Mouse (Mus musculus) hindbrain, embryonic 11.5 days (tissue): ENCODE measurements around the gene BC005537. TPM values are rescaled to one million over a fixed set of nuclear protein-coding genes. Genes with fewer than 3 reads are reported as not detected.

ENCODE experiments used
- ATAC-seq: fragments of 200-750 bp; cut with Nextera tagmentation; 2 replicates; pipeline ENCODE4 v1.8.0; 2017; ENCODE audit warnings: mild to moderate bottlenecking, moderate TSS enrichment, moderate library complexity; ENCODE audit not compliant: low FRiP score
- DNase-seq: peaks from one replicate; pipeline ENCODE4 v3.0.0-alpha.2; 2015; ENCODE audit warnings: low spot score
- H3K27ac ChIP-seq: fragments of 300-500 bp; sonication (generic); 2 replicates; pipeline ENCODE4 v1.5.1; 2014; ENCODE audit warnings: mild to moderate bottlenecking, low read depth, low read length
- H3K27me3 ChIP-seq: fragments of 300-500 bp; sonication (generic); 2 replicates; pipeline ENCODE4 v1.6.1; 2014; ENCODE audit warnings: mild to moderate bottlenecking, low read length, moderate library complexity, mixed read lengths; ENCODE audit not compliant: control insufficient read depth, insufficient read depth
- H3K36me3 ChIP-seq: fragments of 300-500 bp; sonication (generic); 2 replicates; pipeline ENCODE4 v1.6.1; 2014; ENCODE audit warnings: mild to moderate bottlenecking, low read length, moderate library complexity, mixed read lengths; ENCODE audit not compliant: control insufficient read depth, insufficient read depth
- H3K4me1 ChIP-seq: fragments of 300-500 bp; sonication (generic); replicated peaks from 2 replicates; pipeline ENCODE4 v1.6.1; 2014; ENCODE audit warnings: low read length, mixed read lengths; ENCODE audit not compliant: control insufficient read depth, insufficient read depth
- H3K4me2 ChIP-seq: fragments of 300-500 bp; sonication (generic); replicated peaks from 2 replicates; pipeline ENCODE4 v1.6.1; 2014; ENCODE audit warnings: mild to moderate bottlenecking, low read depth, low read length
- H3K4me3 ChIP-seq: fragments of 300-500 bp; sonication (generic); 2 replicates; pipeline ENCODE4 v1.5.1; 2014; ENCODE audit warnings: low read depth, low read length
- H3K9ac ChIP-seq: fragments of 300-500 bp; sonication (generic); 2 replicates; pipeline ENCODE4 v1.6.1; 2014; ENCODE audit warnings: low read depth, low read length
- H3K9me3 ChIP-seq: fragments of 300-500 bp; sonication (generic); 2 replicates; pipeline ENCODE4 v1.6.1; 2016; ENCODE audit warnings: low read length; ENCODE audit not compliant: control insufficient read depth
- WGBS: fragments of 180-500 bp; shearing (Covaris S2); extraction: QIAGEN DNeasy Blood & Tissue Kit; methylation state at CpG from one replicate; pipeline ENCODE4 v1.1.7; 2014; 5-methylcytosine and 5-hydroxymethylcytosine counted together
- polyA plus RNA-seq: library from polyadenylated mRNA; unstranded; fragments of >200 nt; fragmentation: Nextera tagmentation; extraction: Ambion mirVana; gene quantifications from 2 replicates; pipeline ENCODE4 v1.2.1, GENCODE M21; 2014

The BC005537 gene
- polyA plus RNA-seq, 1 experiment from 2014 or later, result 39.7 TPM

GRCm38 (mm10) chr13:24792411-24793045 lies 8.9 kb upstream of the BC005537 start:
- Histone ChIP-seq H3K4me2 (no peak overlapping the region), H3K27ac (no peak overlapping the region), H3K4me3 (no peak overlapping the region), H3K4me1 (no peaks in the 10 kb centered on the region), H3K36me3 (no peaks in the 10 kb centered on the region), H3K9ac (no peak overlapping the region), H3K27me3 (no peaks in the 10 kb centered on the region), H3K9me3 (no peaks in the 10 kb centered on the region)
- no peak for DNase-seq
- WGBS, result 93% methylated on average over 9 of the region's 9 CpGs
- no peak for ATAC-seq

- Histone ChIP-seq H3K27me3 (no peaks in the 10 kb centered on the region), H3K9ac (no peak overlapping the region), H3K4me3 (no peak overlapping the region), H3K36me3 (no peaks in the 10 kb centered on the region), H3K27ac (no peak overlapping the region), H3K9me3 (no peaks in the 10 kb centered on the region), H3K4me2 (no peak overlapping the region), H3K4me1 (no peaks in the 10 kb centered on the region)
- DNase-seq, result no peak
- ATAC-seq, result no peak
- 96% methylated on average over 4 of the region's 4 CpGs for WGBS
Observed at GRCm38 (mm10) chr13:24798686-24799085, 2.8 kb upstream of the BC005537 start.

- Histone ChIP-seq H3K9me3 (no peaks in the 10 kb centered on the region), H3K4me2 (peak overlapping the region; percentile 79), H3K27ac (no peak overlapping the region), H3K36me3 (no peaks in the 10 kb centered on the region), H3K4me1 (0 out of 2 replicates have a peak, but pooled peaks cover 2% of the 10 kb centered on the region), H3K27me3 (no peaks in the 10 kb centered on the region), H3K4me3 (peak overlapping the region; percentile 99), H3K9ac (no peak overlapping the region; the same call in 1 of the 2 replicates)
- ATAC-seq, result no peak
- no peak for DNase-seq
- WGBS, result 77% methylated on average over 5 of the region's 5 CpGs
Observed at GRCm38 (mm10) chr13:24799378-24799777, 2.1 kb upstream of the BC005537 start.

GRCm38 (mm10) chr13:24799925-24800673 lies 1.4 kb upstream of the BC005537 start:
- Histone ChIP-seq H3K9ac (peak overlapping the region; percentile 67), H3K4me2 (peak overlapping the region; percentile 79), H3K27ac (peak overlapping the region; percentile 65; the same call in 1 of the 2 replicates), H3K4me3 (peak overlapping the region; percentile 99), H3K4me1 (0 out of 2 replicates have a peak, but pooled peaks cover 2% of the 10 kb centered on the region), H3K36me3 (no peaks in the 10 kb centered on the region), H3K27me3 (no peaks in the 10 kb centered on the region), H3K9me3 (no peaks in the 10 kb centered on the region)
- DNase-seq, result peak; percentile 62
- WGBS, result 1% methylated on average over 31 of the region's 31 CpGs
- ATAC-seq, result peak; percentile 45

DNA sequence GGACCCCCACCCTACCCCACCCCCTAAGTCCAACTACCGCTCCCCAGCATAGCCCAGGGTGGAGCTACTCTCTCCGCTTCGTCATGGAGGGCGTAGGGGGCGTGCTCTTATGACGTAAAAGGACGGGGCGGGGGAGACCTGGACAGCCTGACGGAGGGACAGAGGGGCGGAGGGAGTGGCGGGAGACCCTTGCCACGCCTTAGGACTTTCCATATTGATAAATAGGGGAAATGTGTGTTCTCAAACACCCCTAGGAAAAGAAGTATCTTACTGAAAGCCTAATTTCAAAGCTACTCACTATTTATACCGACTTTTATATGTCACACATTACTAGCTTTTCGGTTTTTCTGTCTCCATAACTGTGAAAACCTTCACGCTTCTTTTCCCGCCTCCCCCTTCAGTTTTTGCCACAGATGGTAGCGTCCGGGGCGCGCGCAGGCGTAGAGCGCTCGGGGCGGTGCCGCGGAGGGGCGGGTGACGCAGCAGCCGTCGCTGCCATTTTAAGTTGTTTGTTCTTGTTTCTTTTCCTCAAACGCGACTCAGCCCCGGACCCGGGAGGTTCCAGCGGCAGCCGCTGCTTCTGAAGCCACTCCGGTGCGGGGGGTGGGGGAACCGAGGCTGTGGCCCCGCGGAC lies 666 bp upstream of the BC005537 start:
- Histone ChIP-seq H3K4me3 (peak overlapping the region; percentile 99), H3K9me3 (no peaks in the 10 kb centered on the region), H3K4me1 (0 out of 2 replicates have a peak, but pooled peaks cover 2% of the 10 kb centered on the region), H3K9ac (peak overlapping the region; percentile 96), H3K36me3 (no peaks in the 10 kb centered on the region), H3K4me2 (peak overlapping the region; percentile 79), H3K27ac (peak overlapping the region; percentile 98), H3K27me3 (no peaks in the 10 kb centered on the region)
- peak; percentile 98 for DNase-seq
- ATAC-seq, result peak; percentile 97
- under 1% methylated on average over 42 of the region's 42 CpGs for WGBS

- H3K4me1 ChIP-seq, result 0 out of 2 replicates have a peak, but pooled peaks cover 2% of the 10 kb centered on the region
- H3K4me2 ChIP-seq, result peak overlapping the region; percentile 79
- no peaks in the 10 kb centered on the region for H3K9me3 ChIP-seq
- 0 out of 2 replicates have a peak, but pooled peaks cover 1% of the 10 kb centered on the region for H3K36me3 ChIP-seq
- DNase-seq (peak; percentile 54), ATAC-seq (no peak)
- H3K4me3 ChIP-seq, result peak overlapping the region; percentile 99
- no peak overlapping the region for H3K27ac ChIP-seq
- H3K27me3 ChIP-seq, result no peaks in the 10 kb centered on the region
- under 1% methylated on average over 26 of the region's 26 CpGs for WGBS
- peak overlapping the region; percentile 96 for H3K9ac ChIP-seq
Observed at GRCm38 (mm10) chr13:24802131-24802691, 754 bp downstream of the BC005537 start.

DNA sequence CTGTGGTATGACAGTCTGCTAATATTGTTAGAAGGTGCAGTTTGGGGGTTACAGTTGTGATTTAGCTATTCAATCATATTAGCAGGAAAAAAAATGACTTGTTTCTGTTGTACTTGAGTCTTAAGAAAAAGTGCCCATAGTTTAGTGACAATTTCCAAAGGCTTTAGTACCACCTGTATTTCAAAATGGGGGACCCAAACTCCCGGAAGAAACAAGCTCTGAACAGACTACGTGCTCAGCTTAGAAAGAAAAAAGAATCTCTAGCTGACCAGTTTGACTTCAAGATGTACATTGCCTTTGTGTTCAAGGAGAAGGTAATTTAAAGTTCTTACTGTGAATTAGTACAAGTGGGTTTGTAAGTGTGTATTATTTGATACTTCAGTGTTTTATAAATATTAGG lies 1.7 kb downstream of the BC005537 start:
- H3K27me3 ChIP-seq, result no peaks in the 10 kb centered on the region
- no peak overlapping the region for H3K27ac ChIP-seq
- 0 out of 2 replicates have a peak, but pooled peaks cover 2% of the 10 kb centered on the region for H3K4me1 ChIP-seq
- DNase-seq, result no peak
- H3K9me3 ChIP-seq, result no peaks in the 10 kb centered on the region
- ATAC-seq, result no peak
- H3K4me2 ChIP-seq, result peak overlapping the region; percentile 79
- H3K36me3 ChIP-seq, result 0 out of 2 replicates have a peak, but pooled peaks cover 4% of the 10 kb centered on the region
- 39% methylated on average over 2 of the region's 2 CpGs for WGBS
- H3K4me3 ChIP-seq, result peak overlapping the region; percentile 99
- 0 out of 2 replicates have a peak overlapping the region, but pooled peaks have one; percentile 33 for H3K9ac ChIP-seq

GRCm38 (mm10) chr13:24806079-24806478 lies 4.6 kb downstream of the BC005537 start:
- ATAC-seq (no peak), DNase-seq (no peak)
- no peaks in the 10 kb centered on the region for H3K27me3 ChIP-seq
- H3K36me3 ChIP-seq, result peaks cover 12% of the 10 kb centered on the region; the same call in 1 of the 2 replicates
- H3K27ac ChIP-seq, result no peak overlapping the region
- no peak overlapping the region for H3K4me3 ChIP-seq
- H3K9ac ChIP-seq, result no peak overlapping the region
- H3K9me3 ChIP-seq, result no peaks in the 10 kb centered on the region
- H3K4me1 ChIP-seq, result 0 out of 2 replicates have a peak, but pooled peaks cover 2% of the 10 kb centered on the region
- H3K4me2 ChIP-seq, result no peak overlapping the region
